Mouse (Mus musculus): ENCODE measurements around the gene Bloc1s2.
"Not testable (repeated sequence)": the region's sequence is repeated elsewhere in the genome, so short reads cannot be mapped to it uniquely, and the experiment has no call there.

- TF ChIP-seq CTCF, EP300 (IDR thresholded peaks at IDR 0.05; ENCODE audit: low read depth): not testable (repeated sequence)
These were observed 25.6 kb downstream of the Bloc1s2 start for GRCm38 (mm10) chr19:44120686-44121085.
